Mouse (Mus musculus) bone marrow macrophage, adult 2 months (primary cell): ENCODE results near the gene Evx1.

ENCODE experiments used
- CTCF ChIP-seq: IDR thresholded peaks from 2 replicates; pipeline ENCODE4 v1.5.1; 2012; ENCODE audit warnings: low read depth, mild to moderate bottlenecking, low read length, moderate library complexity
- POLR2A ChIP-seq: IDR thresholded peaks from 2 replicates; pipeline ENCODE4 v1.6.1; 2012; ENCODE audit warnings: mild to moderate bottlenecking, low read depth, low read length, borderline replicate concordance

- no peak for TF ChIP-seq CTCF
- TF ChIP-seq POLR2A = no peak
Observed at GRCm38 (mm10) chr6:52313391-52314303, at the start of gene Evx1.
